Mouse (Mus musculus) spleen, postnatal 4 days (tissue): ENCODE data around the gene Zbtb20.
A peak's percentile ranks its signal among the peaks of the same experiment; 100 is the strongest.

Experiments
- DNase-seq, 2 experiments: peaks; one replicate each; pipeline ENCODE4 v3.0.0; 2022; ENCODE audit warnings: low spot score in 2 of 2

The Zbtb20 gene

GRCm38 (mm10) chr16:43604399-43605013 is 728.8 kb downstream of the Zbtb20 start:
- no peak for DNase-seq

DNA sequence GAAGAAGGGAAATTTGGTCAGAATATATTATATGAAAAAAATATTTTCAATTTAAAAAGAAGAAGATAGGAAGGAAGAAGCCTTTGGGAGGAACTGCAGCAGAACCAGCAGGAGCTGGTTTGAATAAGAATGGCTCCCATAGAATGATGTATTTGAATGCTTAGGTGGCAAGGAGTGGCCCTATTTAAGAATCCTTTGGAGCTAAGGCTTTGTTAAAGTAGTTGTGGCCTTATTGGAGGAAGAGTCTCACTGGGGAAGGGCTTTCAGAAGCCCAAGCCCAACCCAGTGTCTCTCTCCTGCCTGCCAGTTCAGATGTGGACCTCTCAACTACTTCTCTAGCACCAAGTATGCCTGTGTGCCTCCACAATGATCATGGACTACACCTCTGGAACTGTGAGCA is 731.4 kb downstream of the Zbtb20 start:
- no peak for DNase-seq

DNA sequence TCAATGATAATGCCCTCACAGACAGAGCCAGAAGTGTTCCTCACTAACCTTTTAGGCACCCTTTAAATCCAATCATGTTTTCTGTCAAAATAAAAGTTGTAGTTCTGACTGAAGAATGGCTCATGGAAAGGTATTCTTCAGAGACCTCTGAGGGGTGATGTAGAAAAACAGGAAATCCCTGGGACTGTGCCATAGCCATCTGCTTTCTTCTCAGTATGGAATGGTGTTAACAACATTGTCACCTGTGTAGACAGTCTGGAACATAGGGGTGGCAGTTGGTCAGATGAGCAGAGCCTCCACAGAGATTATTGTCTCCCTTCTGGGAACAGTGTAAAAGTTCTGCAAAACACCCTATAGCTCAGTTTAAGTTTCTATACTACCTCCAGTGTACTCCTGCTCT is 732.4 kb downstream of the Zbtb20 start:
- no peak for DNase-seq

- no peak for DNase-seq
Measured at GRCm38 (mm10) chr16:43610375-43610774, 734.7 kb downstream of the Zbtb20 start.

GRCm38 (mm10) chr16:43616348-43616747 is 740.7 kb downstream of the Zbtb20 start:
- DNase-seq, result no peak

- no peak for DNase-seq
Measured at GRCm38 (mm10) chr16:43617346-43617745, 741.7 kb downstream of the Zbtb20 start.

DNA sequence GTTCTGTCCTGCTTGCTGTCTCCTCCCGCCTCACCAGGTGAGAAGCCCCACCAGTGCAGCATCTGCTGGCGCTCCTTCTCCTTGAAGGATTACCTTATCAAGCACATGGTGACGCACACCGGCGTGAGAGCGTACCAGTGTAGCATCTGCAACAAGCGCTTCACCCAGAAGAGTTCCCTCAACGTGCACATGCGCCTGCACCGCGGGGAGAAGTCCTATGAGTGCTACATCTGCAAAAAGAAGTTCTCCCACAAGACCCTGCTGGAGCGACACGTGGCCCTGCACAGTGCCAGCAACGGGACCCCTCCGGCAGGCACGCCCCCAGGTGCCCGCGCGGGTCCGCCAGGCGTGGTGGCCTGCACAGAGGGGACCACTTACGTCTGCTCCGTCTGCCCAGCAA is 742.6 kb downstream of the Zbtb20 start:
- DNase-seq, result no peak

GRCm38 (mm10) chr16:43619277-43619676 is 743.6 kb downstream of the Zbtb20 start:
- no peak for DNase-seq

- DNase-seq, result no peak
Measured at GRCm38 (mm10) chr16:43620359-43620758, 744.7 kb downstream of the Zbtb20 start.

GRCm38 (mm10) chr16:43623315-43624000 is 747.8 kb downstream of the Zbtb20 start:
- no peak for DNase-seq

DNA sequence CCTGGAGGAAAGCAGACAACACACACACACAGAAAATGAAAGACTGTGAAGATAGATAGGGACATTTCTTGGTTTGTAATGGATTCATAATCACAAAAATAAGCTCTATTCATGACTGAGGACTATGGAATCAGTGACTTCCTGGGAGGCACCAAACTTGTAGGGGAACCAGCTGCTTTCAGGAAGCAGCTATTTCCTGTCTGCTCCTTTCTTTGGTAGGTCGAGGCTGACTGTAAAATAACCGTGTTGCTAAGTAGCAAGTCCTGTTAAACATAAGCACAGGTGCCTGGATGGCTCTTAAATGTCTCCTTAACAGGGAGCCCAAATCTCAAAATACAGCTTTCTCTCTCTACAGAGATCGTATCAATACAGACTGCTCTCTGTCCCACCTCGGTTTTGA is 749.2 kb downstream of the Zbtb20 start:
- no peak for DNase-seq

- no peak for DNase-seq
Measured at GRCm38 (mm10) chr16:43625289-43625688, 749.6 kb downstream of the Zbtb20 start.

GRCm38 (mm10) chr16:43625956-43626355 is 750.3 kb downstream of the Zbtb20 start:
- no peak for DNase-seq

GRCm38 (mm10) chr16:43628662-43629061 is 753.0 kb downstream of the Zbtb20 start:
- DNase-seq, result no peak

DNA sequence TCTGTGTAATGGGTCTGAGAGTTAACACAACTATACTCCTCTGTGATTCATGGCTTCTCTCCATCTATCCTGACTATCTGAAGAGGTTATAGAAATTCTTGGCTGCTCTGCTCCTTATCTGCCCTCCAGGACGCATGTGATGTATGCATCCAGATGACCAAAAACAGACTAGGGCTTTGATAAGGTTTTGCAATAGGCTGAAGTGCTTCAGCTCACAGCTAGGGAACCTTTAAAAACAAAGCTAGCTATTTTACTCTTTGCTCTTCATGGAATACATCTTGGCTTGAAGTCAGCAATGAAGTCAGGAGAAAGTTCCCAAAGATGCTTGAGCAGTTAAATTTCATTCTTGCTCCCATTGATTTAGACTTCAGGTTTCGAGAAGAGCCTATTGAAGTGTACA is 756.1 kb downstream of the Zbtb20 start:
- no peak for DNase-seq

DNA sequence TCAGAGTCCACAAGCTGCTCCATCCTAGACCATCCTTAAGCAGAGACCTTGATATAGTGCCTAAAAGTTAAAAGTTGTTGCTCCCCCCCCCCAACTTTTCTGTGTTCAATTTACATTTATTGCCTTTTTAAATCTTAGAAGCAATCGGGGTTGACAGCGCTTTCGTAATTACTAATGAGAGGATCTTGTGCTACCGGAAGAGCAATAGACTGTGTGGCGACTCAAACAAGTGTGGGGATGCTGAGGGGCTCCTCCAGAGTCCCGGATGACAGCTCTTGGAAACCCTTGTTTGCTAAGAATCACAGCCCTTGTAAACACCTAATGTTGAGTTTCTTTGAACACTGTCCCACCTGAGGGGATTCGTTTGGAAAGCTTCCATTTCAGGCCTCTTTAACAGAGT is 758.4 kb downstream of the Zbtb20 start:
- no peak for DNase-seq

DNA sequence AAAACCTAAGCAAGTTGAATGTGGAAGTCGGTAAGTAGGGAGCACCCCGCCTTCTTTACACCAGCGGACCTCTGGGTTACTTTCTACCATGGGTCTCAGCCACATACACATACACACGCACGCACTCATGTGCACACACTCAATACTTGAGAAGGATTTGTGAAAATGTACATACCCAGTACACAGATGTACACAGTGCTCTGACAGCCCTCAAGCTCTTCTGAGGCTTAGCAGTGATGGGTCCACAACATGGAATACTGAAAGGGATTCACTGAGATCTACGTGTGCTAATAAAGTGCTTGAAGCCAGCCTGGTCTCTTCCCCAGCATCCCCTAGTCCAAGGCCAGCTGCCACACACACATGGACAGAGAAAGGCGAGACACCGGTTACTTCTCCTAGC is 761.6 kb downstream of the Zbtb20 start:
- DNase-seq, result no peak

DNA sequence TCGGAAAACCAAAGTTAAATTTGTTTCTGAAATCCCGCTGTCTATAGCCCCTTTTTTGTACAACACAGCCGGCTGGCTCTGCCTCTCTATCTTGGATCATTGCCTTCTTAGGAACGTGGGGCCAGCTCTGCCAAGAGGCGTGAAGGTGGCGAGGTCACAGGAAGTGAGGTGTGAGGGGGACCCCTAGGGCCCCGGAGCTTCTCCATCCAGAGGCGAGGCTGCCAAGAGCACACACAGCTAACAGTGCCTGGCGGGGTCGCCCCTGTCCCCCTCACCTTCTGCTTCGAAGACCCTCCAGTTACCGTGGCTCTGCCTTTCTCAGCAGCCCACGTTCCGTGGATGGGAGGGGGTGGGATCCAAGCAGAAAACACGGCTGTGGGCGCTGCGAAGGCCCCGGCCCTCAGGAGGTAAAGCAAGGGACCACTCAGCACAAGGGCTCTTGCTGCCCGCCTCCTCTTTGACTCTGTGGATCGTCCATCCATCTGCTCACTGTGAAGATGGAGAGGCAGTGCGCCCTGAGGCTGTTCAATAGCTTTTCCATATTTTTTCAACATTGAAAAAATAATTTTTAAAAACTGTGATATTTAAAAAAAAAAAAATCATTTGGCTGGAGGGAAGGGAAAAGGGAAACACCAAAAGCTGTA is 762.8 kb downstream of the Zbtb20 start:
- no peak for DNase-seq

- DNase-seq, result no peak
Measured at GRCm38 (mm10) chr16:43641230-43641629, 765.5 kb downstream of the Zbtb20 start.

DNA sequence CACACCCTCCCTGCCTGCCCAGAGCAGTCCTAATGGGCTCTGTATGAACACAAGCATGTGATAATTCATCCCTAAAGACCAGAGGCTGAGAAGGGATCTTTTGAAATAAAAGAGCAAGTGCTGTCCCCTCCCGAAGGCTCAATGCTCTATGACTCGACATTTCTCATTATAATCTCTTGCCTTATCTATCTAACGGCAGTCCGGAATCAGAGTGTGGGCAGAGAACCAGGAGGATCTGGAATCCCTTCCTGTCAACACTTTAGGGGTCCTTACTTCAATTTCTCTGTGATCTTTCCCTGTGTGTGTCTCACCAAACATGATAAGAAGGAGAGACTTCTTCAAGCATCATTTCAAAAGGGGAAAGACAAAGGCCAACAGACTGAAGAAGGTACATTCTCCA is 770.2 kb downstream of the Zbtb20 start:
- DNase-seq, result peak in 1 of 2 experiments; percentile 16

DNA sequence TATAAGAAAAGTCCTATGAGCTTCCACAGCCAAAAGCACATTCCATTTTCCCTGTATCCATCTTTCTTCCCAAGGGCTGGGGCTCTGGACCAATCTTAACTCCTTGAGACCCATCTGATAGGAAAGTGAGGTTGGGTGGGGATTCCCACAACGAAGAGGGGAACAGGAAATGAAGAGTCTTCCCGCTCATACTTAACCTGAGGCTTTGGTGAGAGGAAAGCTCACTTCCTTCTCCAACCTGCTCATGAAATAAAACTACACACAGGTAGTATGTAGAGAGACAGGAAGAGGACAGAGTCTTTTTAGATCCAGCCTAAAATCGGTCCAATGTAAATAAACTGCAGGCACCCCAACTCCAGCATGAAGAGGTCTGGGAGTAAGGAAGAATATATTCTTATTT is 771.3 kb downstream of the Zbtb20 start:
- no peak for DNase-seq

DNA sequence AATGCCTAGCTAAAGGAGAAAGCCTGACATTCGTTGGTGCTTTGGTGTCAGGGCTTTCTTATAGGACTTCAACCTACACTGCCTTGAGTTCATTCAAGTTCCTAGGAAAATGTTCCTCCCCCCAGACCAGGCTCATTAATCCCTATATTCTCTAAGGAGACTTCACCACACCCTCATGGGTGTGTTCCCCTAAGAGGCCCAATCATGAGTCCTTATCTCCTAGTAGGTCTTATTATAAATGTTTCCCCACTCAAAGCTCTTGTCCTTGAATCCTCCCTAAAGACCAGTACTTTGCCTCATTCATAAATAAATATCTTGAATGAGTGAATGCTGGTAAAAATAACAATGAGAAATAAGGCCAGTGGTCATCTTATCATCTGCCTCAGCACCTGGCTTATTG is 772.0 kb downstream of the Zbtb20 start:
- DNase-seq, result no peak
